Mouse (Mus musculus) megakaryocyte, embryonic 14.5 days (primary cell): ENCODE measurements around the gene Col4a4. TPM values are rescaled to one million over a fixed set of nuclear protein-coding genes. Genes with fewer than 3 reads are reported as not detected.

Experiments
- H3K27me3 ChIP-seq: replicated peaks from 2 replicates; pipeline ENCODE3; 2012; ENCODE audit warnings: inconsistent platforms
- H3K36me3 ChIP-seq: replicated peaks from 2 replicates; pipeline ENCODE3; 2012; ENCODE audit warnings: low read length, inconsistent platforms, mixed read lengths
- H3K4me1 ChIP-seq: 2 replicates; pipeline ENCODE4 v1.6.1; 2012; ENCODE audit warnings: inconsistent platforms
- H3K4me3 ChIP-seq: replicated peaks from 2 replicates; pipeline ENCODE3; 2012; ENCODE audit warnings: moderate library complexity, mild to moderate bottlenecking, inconsistent platforms
- H3K9me3 ChIP-seq: 2 replicates; pipeline ENCODE4 v1.6.1; 2012; ENCODE audit warnings: inconsistent platforms
- FLI1 ChIP-seq: IDR thresholded peaks from 2 replicates; pipeline ENCODE4 v1.6.1; 2012; ENCODE audit warnings: low read length, inconsistent platforms, mixed read lengths
- GATA1 ChIP-seq: IDR thresholded peaks from 3 replicates; pipeline ENCODE4 v1.6.1; 2012; ENCODE audit warnings: mixed read lengths, low read length, inconsistent platforms, borderline replicate concordance
- polyA plus RNA-seq: library from polyadenylated mRNA; stranded (reverse); fragments of >175 nt; gene quantifications from 2 replicates; pipeline ENCODE4 v1.2.3, GENCODE M21; 2012; ENCODE audit warnings: low replicate concordance; ENCODE audit not compliant: insufficient read depth

Col4a4 gene
- polyA plus RNA-seq, 1 experiment, result 0.01 TPM

DNA sequence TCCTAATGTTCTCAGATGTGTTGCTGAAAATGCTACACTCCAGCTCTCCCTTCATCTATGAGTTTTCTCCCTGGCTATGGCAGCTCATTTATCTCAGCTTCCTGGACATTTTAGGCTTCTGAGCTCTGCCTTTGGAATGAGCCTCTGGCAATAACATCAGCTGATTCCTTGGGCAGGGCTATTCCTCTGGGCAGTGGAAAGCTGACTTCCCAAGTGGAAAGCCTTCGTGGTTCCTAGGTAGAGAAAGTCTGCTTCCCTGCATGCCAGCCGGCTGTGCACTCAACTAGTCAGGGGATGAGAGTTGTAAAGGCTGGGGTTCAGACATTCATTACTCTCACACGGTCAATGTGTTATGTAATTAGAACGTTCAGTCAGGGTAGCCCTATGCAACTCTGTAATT, 8.3 kb downstream of the Col4a4 start:
- TF ChIP-seq GATA1 (no peak), FLI1 (no peak)
- Histone ChIP-seq H3K9me3 (no peaks in the 10 kb centered on the region), H3K36me3 (no peaks in the 10 kb centered on the region), H3K4me1 (peaks cover 9% of the 10 kb centered on the region), H3K4me3 (no peak overlapping the region), H3K27me3 (no peaks in the 10 kb centered on the region)

DNA sequence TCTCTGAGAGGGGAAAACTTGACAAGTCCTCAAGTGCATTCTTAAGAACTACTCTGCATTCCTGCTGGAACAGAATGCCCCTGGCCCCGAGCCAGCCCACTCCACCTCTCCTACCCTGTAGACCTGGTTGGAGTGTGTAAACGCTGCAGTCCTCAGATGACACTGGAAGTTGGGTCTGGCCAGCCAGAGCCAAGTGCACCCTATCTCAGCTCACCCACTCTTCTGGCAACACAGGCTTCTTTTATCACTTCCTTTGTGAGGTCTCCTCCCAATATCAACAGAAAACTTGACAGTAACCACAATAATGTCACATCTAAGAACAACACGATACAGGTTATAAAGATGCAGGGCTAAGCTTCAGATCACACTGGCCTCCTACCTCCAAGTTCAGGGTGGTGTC, 8.7 kb downstream of the Col4a4 start:
- Histone ChIP-seq H3K4me3 (no peak overlapping the region), H3K4me1 (peaks cover 9% of the 10 kb centered on the region), H3K36me3 (no peaks in the 10 kb centered on the region), H3K27me3 (no peaks in the 10 kb centered on the region), H3K9me3 (no peaks in the 10 kb centered on the region)
- TF ChIP-seq FLI1 (no peak), GATA1 (no peak)

- Histone ChIP-seq H3K4me1 (peaks cover 9% of the 10 kb centered on the region), H3K27me3 (no peaks in the 10 kb centered on the region), H3K4me3 (no peak overlapping the region), H3K36me3 (no peaks in the 10 kb centered on the region), H3K9me3 (no peaks in the 10 kb centered on the region)
- no peak for TF ChIP-seq FLI1
- TF ChIP-seq GATA1, result no peak
Observed at GRCm38 (mm10) chr1:82577339-82577738, 9.3 kb downstream of the Col4a4 start.

DNA sequence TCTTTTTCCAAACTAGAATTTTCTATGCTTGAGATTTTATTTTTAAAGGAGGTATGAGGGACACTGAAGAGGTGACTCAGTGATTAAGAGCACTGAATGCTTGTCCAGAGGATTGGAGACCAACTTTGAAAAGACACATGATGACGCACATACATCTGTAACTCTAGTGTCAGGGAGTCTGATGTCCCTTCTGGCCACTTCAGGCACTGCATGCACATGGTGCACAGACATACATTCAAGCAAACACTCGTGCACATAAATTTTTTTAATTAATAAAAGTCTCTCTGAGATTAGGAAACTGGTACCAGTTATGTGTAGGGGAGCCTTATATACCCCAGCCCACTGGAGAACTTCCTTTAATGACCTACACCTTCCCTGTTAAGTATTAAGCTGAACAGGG, 10.5 kb downstream of the Col4a4 start:
- no peak overlapping the region for H3K4me3 ChIP-seq
- H3K36me3 ChIP-seq, result no peaks in the 10 kb centered on the region
- no peak for TF ChIP-seq FLI1
- TF ChIP-seq GATA1, result no peak
- H3K4me1 ChIP-seq, result peaks cover 9% of the 10 kb centered on the region
- H3K9me3 ChIP-seq, result no peaks in the 10 kb centered on the region
- H3K27me3 ChIP-seq, result no peaks in the 10 kb centered on the region

DNA sequence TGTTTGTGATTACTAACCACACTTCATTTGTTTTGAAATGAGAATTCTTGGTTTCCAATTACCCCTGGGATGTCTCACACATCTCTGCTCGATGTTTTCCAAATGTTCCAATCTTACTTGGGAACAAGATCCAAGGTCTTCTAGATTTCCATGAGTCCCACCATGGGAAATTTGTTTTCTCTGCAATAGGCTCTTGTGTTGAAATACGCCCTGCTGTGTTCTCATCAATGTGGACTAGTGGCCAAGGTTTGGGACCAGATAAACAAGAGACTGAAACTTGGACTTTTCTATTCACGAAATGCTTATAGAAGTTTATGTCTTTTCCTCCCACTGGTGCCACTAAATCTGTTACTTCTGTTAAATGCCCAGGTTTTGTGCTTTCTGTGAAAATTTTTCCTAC, 11.0 kb downstream of the Col4a4 start:
- H3K4me3 ChIP-seq, result no peak overlapping the region
- no peaks in the 10 kb centered on the region for H3K9me3 ChIP-seq
- no peaks in the 10 kb centered on the region for H3K36me3 ChIP-seq
- TF ChIP-seq GATA1, result no peak
- no peak for TF ChIP-seq FLI1
- no peaks in the 10 kb centered on the region for H3K27me3 ChIP-seq
- H3K4me1 ChIP-seq, result peaks cover 9% of the 10 kb centered on the region

- Histone ChIP-seq H3K4me1 (no peaks in the 10 kb centered on the region), H3K36me3 (no peaks in the 10 kb centered on the region), H3K27me3 (no peaks in the 10 kb centered on the region), H3K4me3 (no peak overlapping the region), H3K9me3 (no peaks in the 10 kb centered on the region)
- TF ChIP-seq FLI1 (no peak), GATA1 (no peak)
Observed at GRCm38 (mm10) chr1:82571758-82572157, 14.9 kb downstream of the Col4a4 start.

- Histone ChIP-seq H3K27me3 (no peaks in the 10 kb centered on the region), H3K4me1 (no peaks in the 10 kb centered on the region), H3K36me3 (no peaks in the 10 kb centered on the region), H3K9me3 (peaks cover 15% of the 10 kb centered on the region), H3K4me3 (no peak overlapping the region)
- TF ChIP-seq FLI1, result no peak
- no peak for TF ChIP-seq GATA1
Observed at GRCm38 (mm10) chr1:82569405-82569804, 17.2 kb downstream of the Col4a4 start.

DNA sequence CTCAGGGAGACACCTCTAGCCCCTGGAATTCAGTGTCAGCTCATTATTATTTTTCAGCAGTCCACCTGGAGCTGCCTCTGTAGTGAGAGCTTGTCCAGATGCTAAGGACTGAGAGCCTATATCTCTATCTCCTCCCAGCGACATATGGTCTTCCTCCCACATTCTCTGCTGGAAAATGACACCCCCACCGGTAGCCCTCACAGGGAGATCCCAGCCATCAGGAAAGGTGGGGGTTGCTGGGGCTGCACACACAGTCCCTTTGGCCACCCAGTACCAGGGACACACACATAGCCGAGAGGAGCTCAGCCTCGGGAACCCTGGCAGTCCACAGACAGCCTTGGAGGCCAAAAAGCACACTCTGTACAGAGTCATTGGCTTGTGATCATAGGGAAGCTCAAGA, 26.4 kb downstream of the Col4a4 start:
- Histone ChIP-seq H3K27me3 (peaks cover 17% of the 10 kb centered on the region), H3K4me3 (no peak overlapping the region), H3K9me3 (0 out of 2 replicates have a peak, but pooled peaks cover 3% of the 10 kb centered on the region), H3K36me3 (no peaks in the 10 kb centered on the region), H3K4me1 (no peaks in the 10 kb centered on the region)
- TF ChIP-seq FLI1 (no peak), GATA1 (no peak)

- TF ChIP-seq FLI1, result no peak
- no peak for TF ChIP-seq GATA1
- Histone ChIP-seq H3K36me3 (no peaks in the 10 kb centered on the region), H3K4me3 (no peak overlapping the region), H3K4me1 (no peaks in the 10 kb centered on the region; the same call in 1 of the 2 replicates), H3K27me3 (peaks cover 18% of the 10 kb centered on the region), H3K9me3 (no peaks in the 10 kb centered on the region)
Observed at GRCm38 (mm10) chr1:82554889-82555288, 31.8 kb downstream of the Col4a4 start.

- peaks cover 18% of the 10 kb centered on the region for H3K27me3 ChIP-seq
- H3K36me3 ChIP-seq, result no peaks in the 10 kb centered on the region
- TF ChIP-seq FLI1 (no peak), GATA1 (no peak)
- H3K9me3 ChIP-seq, result no peaks in the 10 kb centered on the region
- no peak overlapping the region for H3K4me3 ChIP-seq
- H3K4me1 ChIP-seq, result no peaks in the 10 kb centered on the region; the same call in 1 of the 2 replicates
Observed at GRCm38 (mm10) chr1:82554443-82554850, 32.2 kb downstream of the Col4a4 start.

DNA sequence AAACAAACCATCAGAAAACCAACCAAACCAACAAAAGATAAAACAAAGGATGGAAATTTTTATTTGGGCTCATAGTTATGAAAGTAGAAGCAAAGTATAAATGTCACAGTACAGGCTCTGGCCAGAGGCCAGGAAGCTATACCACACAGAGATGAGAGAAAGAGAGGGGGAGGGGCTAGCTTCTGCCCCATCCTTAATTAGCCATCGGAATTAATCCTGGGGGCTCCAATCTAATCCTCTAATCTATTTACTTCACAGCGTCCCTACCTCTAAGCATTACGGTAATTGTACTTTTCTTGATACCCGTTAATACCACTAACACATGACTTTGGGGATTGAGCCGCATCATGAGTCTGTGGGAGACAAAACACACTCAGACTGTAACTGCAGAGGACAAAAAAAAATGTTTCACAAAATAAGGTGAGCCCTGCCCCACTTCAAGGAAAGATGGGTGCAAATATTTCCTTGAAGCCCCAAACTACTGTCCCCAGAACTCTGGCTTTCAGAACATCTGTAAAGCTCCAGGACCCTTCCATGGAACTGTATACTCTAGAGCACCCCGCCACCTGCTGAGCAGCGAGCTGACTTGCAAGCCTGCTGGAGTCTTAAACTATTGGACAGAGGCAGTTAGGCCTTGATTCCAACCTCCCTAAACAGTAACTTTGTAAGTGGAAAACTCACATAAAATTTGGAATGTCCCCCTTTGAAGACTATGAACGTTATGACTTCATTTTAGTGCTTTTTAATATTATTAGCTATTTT, 41.3 kb downstream of the Col4a4 start:
- Histone ChIP-seq H3K4me1 (no peaks in the 10 kb centered on the region), H3K36me3 (no peaks in the 10 kb centered on the region), H3K4me3 (no peak overlapping the region), H3K27me3 (no peaks in the 10 kb centered on the region), H3K9me3 (no peaks in the 10 kb centered on the region)
- TF ChIP-seq GATA1, result no peak
